Mouse (Mus musculus) cerebellum, adult (tissue): Measurements from ENCODE around the gene Zfp382.
"Not testable (repeated sequence)": the region's sequence is repeated elsewhere in the genome, so short reads cannot be mapped to it uniquely, and the experiment has no call there.

Experiments
- ATAC-seq: cut with Nextera tagmentation; 2 replicates; pipeline ENCODE4 v1.9.2; 2017; ENCODE audit warnings: mild to moderate bottlenecking, moderate library complexity, mixed read lengths; ENCODE audit not compliant: insufficient number of reproducible peaks, low FRiP score, low TSS enrichment

Zfp382 gene

DNA sequence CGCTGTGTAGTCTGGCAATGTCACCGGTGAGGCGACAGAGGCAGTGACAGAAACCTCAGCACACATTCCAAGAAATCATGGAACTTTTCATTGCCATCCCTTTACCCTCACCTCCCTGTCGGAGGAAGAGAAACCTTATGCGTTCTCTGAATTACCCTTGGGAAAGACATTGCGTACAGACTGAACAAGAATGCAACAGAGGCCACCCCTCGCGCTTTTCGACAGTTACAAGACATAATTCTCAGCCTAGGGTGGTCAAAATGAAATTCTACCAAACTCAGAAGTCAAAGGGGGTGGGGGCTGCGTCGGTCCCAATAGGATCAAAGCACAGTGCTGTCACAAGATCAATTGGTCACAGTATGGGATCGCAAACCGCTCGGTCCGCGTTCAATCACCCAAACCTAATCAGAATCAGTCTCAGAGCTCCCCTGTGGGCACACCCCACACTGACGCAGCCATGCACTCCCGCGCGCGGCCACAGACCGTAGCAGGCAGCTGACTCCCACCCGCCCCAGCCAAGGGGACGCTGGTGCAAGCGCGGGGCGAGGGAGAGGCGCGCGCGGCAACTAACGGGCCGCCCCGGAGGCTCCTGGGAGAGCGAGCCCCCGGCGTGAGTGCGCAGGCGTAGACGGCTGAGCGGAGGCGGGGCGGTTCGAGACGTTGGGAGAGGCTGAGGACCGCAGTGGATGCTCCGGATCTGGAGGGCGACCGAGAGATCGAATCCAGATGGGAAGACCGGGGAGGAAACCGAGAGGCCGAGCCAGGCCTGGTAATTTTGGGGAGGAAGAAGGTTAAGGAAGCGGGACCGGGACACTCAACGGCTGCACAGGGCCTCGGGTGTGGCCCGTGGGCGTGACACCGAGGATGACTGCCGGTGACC is at the start of gene Zfp382:
TSS of gene Zfp382 (plus strand) at position 635 of the 880 bp plus-strand sequence.
- ATAC-seq = peak; percentile 93

DNA sequence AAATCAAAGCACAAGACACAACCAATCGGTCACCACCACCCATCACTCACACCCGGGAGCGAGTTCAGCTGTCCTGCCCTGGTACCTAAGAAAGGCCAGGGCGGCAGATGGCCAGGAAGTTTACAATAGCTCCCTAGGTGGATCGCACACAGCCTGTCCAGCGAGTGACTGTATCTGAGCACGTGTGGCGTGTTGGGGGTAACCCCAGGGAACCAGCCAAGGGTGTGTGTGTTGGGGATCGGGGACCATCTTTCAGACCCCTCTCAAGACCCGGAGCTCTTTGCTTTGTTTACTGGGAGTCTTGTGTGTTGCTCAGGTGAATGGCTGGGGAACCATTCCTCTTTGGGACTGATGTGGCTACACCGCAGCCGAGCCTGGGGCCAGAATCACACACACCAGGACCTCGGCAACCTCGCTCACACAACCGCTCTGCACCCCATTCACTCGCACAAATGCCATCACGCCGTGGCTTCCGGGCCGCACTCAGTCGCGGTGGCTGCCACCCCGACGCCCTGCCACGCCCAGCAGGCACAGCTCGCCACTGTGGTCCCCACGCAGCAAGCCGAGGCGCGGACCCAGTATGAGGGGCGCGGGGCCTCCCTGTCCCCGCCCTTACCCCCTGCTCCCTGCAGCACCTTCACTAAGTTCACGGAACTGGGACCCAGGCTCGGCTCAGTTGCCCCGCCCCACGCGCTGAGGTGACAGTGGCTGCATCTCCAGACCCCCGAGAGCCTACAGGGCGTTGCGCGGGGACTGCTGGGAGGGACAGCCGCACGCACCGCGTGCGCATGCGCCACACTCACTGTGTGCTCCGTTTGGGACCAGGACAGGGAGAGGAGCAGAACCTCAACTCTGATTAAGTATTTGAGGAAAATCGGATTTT is 49.4 kb upstream of the Zfp382 start, which contains the start of gene Zfp82:
TSS of gene Zfp82 (minus strand) at position 755 of the 883 bp plus-strand sequence.
- peak; percentile 88; the same call in 1 of the 2 replicates for ATAC-seq

DNA sequence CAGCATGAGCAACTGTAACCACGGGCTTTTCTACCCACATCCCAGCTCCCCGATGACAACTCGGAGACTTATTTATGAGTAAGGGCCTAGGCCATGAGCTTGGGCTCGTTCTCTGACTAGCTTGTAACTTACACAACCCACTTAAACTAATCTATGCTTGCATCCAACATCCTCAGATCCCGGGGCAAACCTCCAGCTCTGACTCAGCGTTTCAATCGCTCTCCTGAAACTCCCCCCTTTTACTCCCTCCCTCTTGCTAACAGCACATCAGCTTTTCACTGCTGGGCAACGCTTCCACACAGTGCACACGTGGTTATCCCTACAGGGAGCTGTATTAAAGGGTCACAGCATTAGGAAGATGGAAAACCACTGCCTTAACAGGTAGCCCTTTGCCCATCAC is 35.2 kb upstream of the Zfp382 start:
- no peak for ATAC-seq

DNA sequence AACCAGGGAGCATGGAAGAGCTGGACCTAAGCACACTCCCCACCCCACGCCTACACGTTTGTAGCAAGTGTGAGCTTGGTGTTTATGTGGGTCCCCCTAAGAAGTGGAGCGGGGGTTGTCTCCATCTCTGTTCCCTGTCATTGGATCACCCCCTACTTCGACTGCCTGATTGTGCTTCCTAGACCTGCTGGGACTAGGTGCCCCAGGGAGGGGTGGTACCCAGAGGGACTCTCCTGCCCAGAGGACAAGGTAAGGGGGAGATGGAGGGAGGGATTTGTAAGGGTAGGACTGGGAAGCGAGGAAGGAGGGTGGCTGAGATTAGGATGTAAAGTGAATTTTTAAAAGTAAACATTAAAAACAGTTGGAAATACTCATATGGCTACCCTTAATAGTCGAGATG is 32.3 kb upstream of the Zfp382 start:
- ATAC-seq = no peak

DNA sequence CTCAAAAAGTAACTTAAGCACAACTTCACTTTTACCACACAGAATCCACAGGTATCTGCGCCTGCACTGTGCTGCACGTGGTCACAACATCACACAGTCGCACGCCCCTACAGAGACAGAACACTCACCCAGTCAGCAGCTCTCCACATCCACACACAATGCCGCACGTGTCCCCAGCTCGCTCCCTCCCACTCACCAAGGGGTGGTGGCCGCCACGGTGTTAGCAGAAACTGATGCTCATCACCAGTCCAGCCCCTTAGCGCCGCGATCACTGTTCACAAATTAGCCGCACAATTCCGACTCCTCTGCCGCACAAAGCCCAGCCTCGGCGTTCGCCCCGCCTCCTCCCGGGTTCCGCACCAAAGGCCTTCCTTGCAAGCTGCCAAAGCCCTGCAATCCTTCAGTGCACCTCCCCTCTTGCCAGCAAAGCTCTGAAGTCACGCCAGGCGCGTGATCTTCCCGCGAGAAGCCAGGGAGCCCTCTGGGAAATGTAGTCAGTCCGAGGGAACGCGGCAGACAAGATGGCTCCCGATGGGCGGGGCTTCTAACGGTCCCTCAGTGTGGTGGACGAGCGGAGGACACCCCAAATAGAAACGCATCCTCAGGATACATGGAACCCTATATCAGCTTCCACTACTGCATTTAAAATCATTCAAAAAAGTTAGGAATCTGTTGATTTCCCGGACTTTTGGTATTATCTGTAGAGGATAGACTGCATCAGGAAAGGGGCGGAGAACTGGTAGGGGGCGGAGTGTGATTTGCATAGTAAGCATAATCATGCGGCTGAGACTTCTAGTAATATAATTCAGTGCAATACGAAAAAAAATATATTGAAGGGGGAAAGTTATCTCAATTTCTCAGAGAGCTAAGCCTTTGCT is 31.4 kb upstream of the Zfp382 start, which contains the start of the genes Gm26920 and Zfp566:
TSS of gene Gm26920 (minus strand) at position 319 of the 878 bp plus-strand sequence.
TSS of gene Zfp566 (minus strand) at position 436 of the 878 bp plus-strand sequence.
- peak; percentile 91 for ATAC-seq

DNA sequence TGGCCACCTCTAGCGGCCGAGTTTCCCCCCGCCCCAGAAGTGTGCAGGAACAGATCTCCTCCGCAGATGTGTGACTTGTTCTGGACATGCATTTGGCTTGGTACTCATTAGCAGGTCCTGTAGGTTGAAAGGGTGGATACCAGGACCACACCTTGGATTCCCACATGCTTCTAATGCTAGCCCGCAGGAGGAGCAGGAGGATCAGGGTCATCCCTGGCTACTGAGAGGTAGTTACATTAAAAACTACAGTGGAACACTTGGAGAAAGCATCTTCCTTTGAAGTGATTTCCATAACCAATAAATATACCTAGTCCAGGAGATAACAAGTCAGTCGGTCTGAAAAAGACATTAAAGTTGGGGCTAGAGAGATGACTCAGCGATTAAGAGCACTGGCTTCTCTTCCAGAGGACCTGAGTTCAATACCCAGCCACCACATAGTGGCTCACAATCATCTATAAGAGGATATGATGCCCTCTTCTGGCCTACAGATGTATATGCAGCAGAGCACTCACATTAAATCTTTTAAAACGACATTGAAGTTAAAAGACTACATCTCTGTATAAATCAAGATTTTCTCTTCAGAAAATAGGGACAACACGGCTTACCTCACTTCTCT is 30.7 kb upstream of the Zfp382 start:
- ATAC-seq = no peak

DNA sequence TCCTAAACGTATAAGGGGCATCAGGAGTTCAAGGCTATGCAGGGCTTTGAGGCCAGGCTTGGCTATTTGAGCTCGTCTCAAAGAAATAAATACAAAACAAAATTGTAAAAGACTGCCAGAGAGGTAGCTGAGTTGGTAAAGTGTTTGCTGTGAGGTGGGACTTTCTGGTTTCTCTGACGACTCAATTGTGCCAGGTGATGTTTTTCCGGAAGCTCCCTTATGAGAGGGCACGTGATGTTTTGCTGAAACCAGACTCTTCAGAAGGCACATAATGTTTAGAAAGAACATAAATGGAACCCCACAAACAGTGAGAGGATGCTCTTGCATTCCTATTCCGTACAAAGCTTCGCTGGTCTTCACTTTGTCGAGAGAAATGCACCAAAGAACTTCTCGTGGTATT is 29.1 kb upstream of the Zfp382 start:
- ATAC-seq = no peak

DNA sequence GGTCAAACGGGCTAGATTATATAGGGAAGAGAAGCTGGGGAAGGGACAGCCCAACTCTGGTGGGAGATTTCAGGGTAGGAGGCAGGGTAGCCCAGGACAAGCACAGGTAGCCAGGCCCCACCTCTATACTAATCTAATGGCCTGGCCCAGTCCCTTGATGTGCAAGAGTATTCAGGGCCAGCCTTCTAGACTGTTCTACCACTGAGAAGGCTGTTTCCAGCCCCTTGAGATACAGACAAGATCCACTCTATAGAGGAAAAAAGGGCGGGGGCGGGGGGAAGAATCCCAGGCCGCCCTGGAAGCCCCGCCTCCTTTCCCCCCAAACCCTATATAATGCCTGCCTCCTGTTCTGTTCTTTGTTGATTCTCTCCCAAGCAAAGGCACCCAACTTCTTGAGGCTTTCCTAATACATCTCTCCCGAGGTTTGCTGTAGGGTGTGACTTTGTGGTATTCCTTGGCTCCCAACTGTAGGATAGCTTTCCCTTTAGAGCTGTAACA is 27.8 kb upstream of the Zfp382 start:
- ATAC-seq = no peak

DNA sequence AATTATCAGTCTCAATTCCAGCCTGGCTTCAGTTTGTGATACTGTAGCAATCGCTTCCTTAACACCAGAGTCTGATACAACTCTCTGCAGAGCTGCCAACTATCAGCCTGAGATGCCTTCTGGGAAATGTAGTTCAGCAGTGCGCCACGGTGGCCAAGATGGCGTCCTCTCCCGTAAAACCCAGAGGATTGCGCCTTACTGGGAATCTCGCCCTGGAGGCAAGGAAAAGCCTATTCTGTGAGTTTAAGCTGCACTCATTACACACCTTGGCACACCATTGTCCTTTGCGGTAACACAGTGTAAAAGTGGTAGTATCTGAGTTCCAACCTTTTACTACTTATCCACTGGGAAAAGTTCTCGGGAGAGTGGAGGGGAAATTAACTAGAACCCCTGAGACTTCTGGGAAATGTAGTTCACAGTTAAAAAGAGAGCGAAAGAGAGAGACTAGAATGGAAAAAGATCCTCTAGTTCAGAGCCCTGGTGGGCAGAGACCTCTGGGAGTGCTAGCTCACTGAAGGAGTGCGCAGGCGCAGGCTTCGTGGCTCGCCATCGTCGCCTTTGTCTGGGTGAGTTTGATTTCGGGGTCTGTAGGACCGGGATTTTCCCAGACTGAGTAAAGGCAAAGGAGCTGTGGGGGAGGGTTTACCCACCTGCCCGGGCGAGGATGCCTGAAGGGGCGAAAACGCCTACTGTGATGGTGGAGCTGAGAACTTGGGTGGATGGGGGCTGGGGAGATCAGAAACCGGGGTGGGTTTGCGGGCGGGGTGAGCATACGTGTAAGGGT is 26.9 kb upstream of the Zfp382 start, which contains the start of gene Zfp260:
TSS of gene Zfp260 (plus strand) at position 132 of the 784 bp plus-strand sequence.
- peak; percentile 74 for ATAC-seq

DNA sequence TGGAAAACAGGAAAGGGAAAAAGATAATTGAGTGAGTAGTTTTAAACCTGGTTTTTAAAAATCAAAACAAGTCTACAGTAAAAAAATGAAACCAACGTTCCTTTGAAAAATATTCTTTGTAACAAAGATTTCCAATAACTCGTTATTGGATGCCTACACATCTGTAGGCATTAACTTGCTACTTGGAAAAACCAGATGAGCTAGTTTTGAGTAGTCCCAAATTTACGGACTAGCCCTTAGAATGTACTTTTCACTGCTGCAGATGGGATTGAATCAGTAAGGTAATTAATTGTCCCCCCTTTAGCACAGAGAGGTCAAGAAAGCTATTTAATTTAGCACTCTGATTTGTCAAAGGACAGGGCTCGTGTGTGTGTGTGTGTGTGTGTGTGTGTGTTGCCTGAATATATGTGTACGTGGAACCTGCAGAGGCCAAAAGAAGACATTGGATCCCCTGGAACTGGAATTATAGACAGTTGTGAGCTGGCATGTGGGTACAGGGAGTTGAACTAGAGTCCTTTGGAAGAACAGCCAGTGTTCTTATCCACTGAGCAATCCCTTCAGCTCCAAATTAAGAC is 26.1 kb upstream of the Zfp382 start:
- no peak for ATAC-seq

DNA sequence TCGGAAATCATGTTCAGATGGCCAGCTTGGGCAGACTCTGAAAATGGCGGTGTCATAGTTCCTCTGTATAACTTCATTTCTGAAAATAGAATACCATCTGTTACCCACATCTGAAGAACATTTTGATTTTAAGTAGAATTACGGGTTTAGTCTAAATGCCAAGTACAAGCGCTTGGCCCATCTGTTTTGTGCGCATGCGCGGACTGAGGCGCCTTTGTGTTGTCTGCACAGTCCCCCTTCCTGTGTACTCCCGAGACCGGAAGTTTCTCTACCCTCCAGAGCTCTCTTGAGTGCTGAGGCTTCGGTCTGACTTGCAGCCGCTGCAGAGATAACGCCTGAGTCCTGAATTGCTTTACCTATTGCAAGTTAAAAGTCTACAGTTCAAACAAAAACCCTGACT is 22.4 kb upstream of the Zfp382 start:
- ATAC-seq = no peak

DNA sequence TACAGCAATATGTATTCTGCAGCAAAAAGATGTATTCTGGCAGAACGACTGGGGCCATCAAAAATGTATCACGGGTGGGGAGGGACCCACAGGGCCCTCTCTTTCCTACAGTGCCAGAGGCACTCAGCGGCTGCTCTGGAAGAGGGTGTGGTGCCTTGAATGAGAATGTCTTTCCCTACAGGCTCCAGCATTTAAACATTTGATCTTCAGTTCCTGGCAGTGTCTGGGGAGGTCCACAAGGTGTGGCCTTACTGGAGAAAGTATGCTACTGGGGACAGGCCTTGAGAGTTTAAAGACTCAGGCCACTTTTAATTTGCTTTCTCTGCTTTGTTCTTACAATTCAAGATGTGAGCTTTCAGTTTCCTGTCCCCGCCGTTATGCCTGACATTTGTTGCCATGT is 5.7 kb upstream of the Zfp382 start:
- ATAC-seq = no peak

DNA sequence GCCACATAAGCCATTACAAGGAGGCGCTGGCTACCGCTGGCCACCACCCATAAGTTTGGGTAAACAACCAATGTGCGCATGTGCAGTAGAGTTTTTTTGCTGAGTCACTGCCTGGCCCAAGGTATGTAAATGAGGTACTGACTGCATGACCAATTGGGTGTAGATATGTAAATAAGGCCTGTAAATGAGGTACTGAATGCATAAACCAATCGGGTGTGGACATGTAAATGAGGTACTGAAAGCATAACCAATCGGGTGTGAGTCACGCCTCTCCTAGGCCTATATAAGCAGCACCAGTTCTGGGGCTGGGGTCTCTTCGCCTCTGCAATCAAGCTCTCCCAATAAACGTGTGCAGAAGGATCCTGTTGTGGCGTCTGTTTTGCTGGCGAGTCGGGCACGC is 3.8 kb upstream of the Zfp382 start:
- ATAC-seq = not testable (repeated sequence)

DNA sequence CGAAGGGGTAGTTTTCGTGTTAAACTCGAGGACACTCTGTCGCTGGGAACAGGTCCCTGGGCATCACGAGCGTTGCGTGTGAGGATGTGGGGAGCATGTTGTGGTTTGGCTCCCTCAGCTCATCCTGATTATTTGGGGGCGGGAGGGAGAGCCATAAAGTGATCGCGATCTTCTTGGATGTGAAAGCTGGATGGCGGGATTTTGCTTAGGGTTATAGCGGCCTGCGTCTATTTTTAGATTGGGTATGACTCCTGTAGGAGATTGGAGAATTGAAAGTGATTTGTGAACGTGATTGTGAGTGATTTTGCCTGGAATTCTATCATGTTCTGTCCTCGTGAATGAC is 417 bp downstream of the Zfp382 start:
- no peak for ATAC-seq

DNA sequence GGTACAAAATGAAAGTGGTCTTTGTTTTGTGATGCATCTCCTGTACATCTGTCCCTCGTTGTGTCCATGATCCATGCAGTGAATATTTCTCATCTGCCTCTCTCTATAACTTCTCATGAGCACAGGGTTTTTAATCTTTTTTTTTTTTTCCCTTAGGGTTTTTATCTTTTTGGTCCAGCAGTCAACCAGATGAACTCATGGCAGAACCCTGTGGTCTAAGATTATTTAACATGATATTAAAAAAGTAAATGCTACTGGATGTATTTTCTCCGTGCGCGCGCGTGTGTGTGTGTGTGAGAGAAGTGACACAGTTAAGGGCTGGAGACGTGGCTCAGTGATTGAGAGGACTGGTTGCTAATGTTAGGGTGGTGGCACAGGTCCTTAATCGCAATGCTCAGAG is 8.2 kb downstream of the Zfp382 start:
- no peak for ATAC-seq

DNA sequence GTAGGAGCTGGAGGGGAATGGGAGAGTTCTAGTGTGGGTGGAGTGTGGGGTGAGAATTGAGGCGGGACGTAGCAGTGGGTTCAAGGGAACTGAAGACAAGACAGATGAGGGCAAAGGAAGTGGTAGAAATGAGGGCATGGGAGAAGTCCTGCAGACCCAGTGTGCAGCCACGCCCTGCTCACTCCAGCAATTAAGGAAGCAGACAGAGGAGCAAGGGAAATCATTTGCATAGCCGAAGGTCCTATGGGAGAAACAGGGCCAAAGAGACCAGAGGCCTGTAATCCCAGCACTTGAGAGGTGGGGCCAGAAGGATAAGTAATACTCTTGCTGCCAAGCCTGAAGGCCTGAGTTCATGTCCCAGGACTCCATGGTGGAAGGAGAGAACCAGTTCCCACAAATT is 10.7 kb downstream of the Zfp382 start:
- ATAC-seq = no peak

DNA sequence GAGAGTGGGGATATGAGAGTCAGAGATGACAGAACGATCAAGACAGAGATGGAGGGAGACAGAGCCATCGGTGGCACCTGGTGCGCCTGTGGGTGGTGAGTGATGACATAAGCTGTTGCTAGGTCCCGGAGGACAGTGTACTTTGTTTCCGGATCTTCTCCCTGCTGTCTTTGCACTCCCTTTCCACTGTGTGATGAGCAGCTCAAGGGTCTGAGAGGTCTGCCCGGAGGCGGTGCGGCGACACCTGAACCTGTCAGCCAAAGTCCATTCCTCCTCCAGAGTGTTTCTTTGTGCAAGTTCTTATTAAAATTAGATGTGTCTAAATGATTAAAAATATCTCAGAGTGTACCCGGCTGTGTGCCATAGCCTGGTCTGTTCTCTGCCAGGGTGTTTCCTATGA is 15.1 kb downstream of the Zfp382 start:
- ATAC-seq = no peak

DNA sequence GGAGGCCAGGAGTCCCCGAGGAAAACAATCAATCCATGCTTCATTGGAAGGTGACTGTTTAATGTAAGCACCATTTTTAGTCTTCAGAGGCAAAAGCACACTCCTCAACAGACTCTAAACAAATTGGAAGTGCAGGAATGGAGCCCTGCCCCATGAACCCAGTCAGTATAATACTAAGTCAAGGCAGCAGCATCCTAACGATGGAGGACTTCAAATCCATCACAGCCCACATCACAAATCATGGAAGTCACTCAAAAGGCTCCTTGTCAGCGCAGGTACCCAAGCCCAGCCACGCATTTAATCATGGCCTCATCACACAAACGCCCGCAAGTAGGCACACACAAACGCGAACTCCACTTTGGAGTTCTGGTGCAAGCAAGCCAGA is 21.4 kb downstream of the Zfp382 start:
- ATAC-seq = no peak
